Mouse (Mus musculus) embryonic fibroblast, embryonic 13.5 days (primary cell): ENCODE data around the gene Atn1.

Experiments used
- CTCF ChIP-seq: IDR thresholded peaks from 2 replicates; pipeline ENCODE4 v1.5.1; 2011; ENCODE audit warnings: mild to moderate bottlenecking, control low read depth, low read length, moderate library complexity, borderline replicate concordance; ENCODE audit not compliant: insufficient read depth
- POLR2A ChIP-seq: IDR thresholded peaks from 2 replicates; pipeline ENCODE4 v1.6.1; 2011; ENCODE audit warnings: low read depth, mild to moderate bottlenecking, control low read depth, low read length, moderate library complexity

- peak; percentile 45; the same call in 1 of the 2 replicates for TF ChIP-seq POLR2A
- TF ChIP-seq CTCF, result peak; percentile 90; the same call in 1 of the 2 replicates
Measured at GRCm38 (mm10) chr6:124759259-124759658, 2.9 kb upstream of the Atn1 start.
